Mouse (Mus musculus): ENCODE measurements around the gene Naaa.

- TF ChIP-seq CTCF (conservative IDR thresholded peaks at IDR 0.05; ENCODE audit: low read length), result no peak
- TF ChIP-seq POU5F1 (IDR thresholded peaks at IDR 0.05; ENCODE audit: borderline replicate concordance, low read length), result no peak
- TF ChIP-seq NANOG (IDR thresholded peaks at IDR 0.05; ENCODE audit: borderline replicate concordance, low read length), result no peak
These were observed 29.4 kb downstream of the Naaa start for GRCm38 (mm10) chr5:92248614-92249013.

Data from E14TG2a.4 (cell line).